Mouse (Mus musculus) limb, embryonic 11.5 days (tissue): ENCODE results near the gene Trp53rkb. TPM values are rescaled to one million over a fixed set of nuclear protein-coding genes. Genes with fewer than 3 reads are reported as not detected.

Experiments used
- ATAC-seq: fragments of 200-750 bp; cut with Nextera tagmentation; 2 replicates; pipeline ENCODE4 v1.8.0; 2017; ENCODE audit warnings: low read depth; ENCODE audit not compliant: insufficient number of reproducible peaks, low FRiP score, low TSS enrichment
- DNase-seq: peaks from one replicate; pipeline ENCODE4 v3.0.0-alpha.2; 2015; ENCODE audit warnings: low spot score
- H3K27ac ChIP-seq: fragments of 300-500 bp; sonication (generic); replicated peaks from 2 replicates; pipeline ENCODE4 v1.5.1; 2014; ENCODE audit warnings: low read depth, mild to moderate bottlenecking, low read length
- H3K27me3 ChIP-seq: fragments of 300-500 bp; sonication (generic); 2 replicates; pipeline ENCODE4 v1.6.1; 2014; ENCODE audit warnings: mild to moderate bottlenecking, low read length, mixed read lengths; ENCODE audit not compliant: control insufficient read depth, insufficient read depth
- H3K36me3 ChIP-seq: fragments of 300-500 bp; sonication (generic); 2 replicates; pipeline ENCODE4 v1.6.1; 2014; ENCODE audit warnings: mild to moderate bottlenecking, low read length, moderate library complexity, mixed read lengths; ENCODE audit not compliant: control insufficient read depth, insufficient read depth
- H3K4me1 ChIP-seq: fragments of 300-500 bp; sonication (generic); 2 replicates; pipeline ENCODE4 v1.6.1; 2014; ENCODE audit warnings: low read length, mixed read lengths; ENCODE audit not compliant: control insufficient read depth, insufficient read depth
- H3K4me2 ChIP-seq: fragments of 300-500 bp; sonication (generic); 2 replicates; pipeline ENCODE4 v1.6.1; 2014; ENCODE audit warnings: low read depth, mild to moderate bottlenecking, moderate library complexity; ENCODE audit not compliant: severe bottlenecking
- H3K4me3 ChIP-seq: fragments of 300-500 bp; sonication (generic); 2 replicates; pipeline ENCODE4 v1.5.1; 2014; ENCODE audit warnings: low read depth, low read length
- H3K9ac ChIP-seq: fragments of 300-500 bp; sonication (generic); 2 replicates; pipeline ENCODE4 v1.6.1; 2014; ENCODE audit warnings: mild to moderate bottlenecking, low read length
- H3K9me3 ChIP-seq: fragments of 300-500 bp; sonication (generic); 2 replicates; pipeline ENCODE4 v1.6.1; 2016; ENCODE audit warnings: low read length; ENCODE audit not compliant: control insufficient read depth
- WGBS: fragments of 180-500 bp; shearing (Covaris S2); extraction: QIAGEN DNeasy Blood & Tissue Kit; methylation state at CpG from one replicate; pipeline ENCODE4 v1.1.7; 2014; 5-methylcytosine and 5-hydroxymethylcytosine counted together
- polyA plus RNA-seq: library from polyadenylated mRNA; unstranded; fragments of >200 nt; fragmentation: Nextera tagmentation; extraction: Ambion mirVana; gene quantifications from 2 replicates; pipeline ENCODE4 v1.2.1, GENCODE M21; 2014

Gene Trp53rkb
- polyA plus RNA-seq, 1 experiment from 2014 or later = 11.1 TPM

GRCm38 (mm10) chr2:166830350-166830749 is 38.0 kb downstream of the Trp53rkb start:
- ATAC-seq = no peak
- WGBS = 80% methylated on average over 5 of the region's 5 CpGs
- Histone ChIP-seq H3K4me3 (no peak overlapping the region), H3K4me2 (no peak overlapping the region), H3K27ac (no peak overlapping the region), H3K9ac (no peak overlapping the region), H3K4me1 (no peaks in the 10 kb centered on the region), H3K27me3 (no peaks in the 10 kb centered on the region), H3K9me3 (no peaks in the 10 kb centered on the region), H3K36me3 (no peaks in the 10 kb centered on the region; the same call in 1 of the 2 replicates)
- DNase-seq = no peak

- peaks cover 2% of the 10 kb centered on the region; the same call in 1 of the 2 replicates for H3K36me3 ChIP-seq
- ATAC-seq (no peak), DNase-seq (no peak)
- H3K4me3 ChIP-seq = no peak overlapping the region
- H3K9ac ChIP-seq = no peak overlapping the region
- no peaks in the 10 kb centered on the region for H3K9me3 ChIP-seq
- no peaks in the 10 kb centered on the region for H3K4me1 ChIP-seq
- H3K4me2 ChIP-seq = no peak overlapping the region
- no peak overlapping the region for H3K27ac ChIP-seq
- H3K27me3 ChIP-seq = no peaks in the 10 kb centered on the region
- 85% methylated on average over 2 of the region's 2 CpGs for WGBS
Observed at GRCm38 (mm10) chr2:166834091-166834490, 41.8 kb downstream of the Trp53rkb start.

GRCm38 (mm10) chr2:166834796-166835195 is 42.5 kb downstream of the Trp53rkb start:
- H3K27ac ChIP-seq = no peak overlapping the region
- WGBS = 88% methylated on average over 4 of the region's 4 CpGs
- H3K4me3 ChIP-seq = no peak overlapping the region
- ATAC-seq (no peak), DNase-seq (no peak)
- no peak overlapping the region for H3K9ac ChIP-seq
- H3K4me2 ChIP-seq = no peak overlapping the region
- H3K4me1 ChIP-seq = no peaks in the 10 kb centered on the region
- peaks cover 2% of the 10 kb centered on the region; the same call in 1 of the 2 replicates for H3K36me3 ChIP-seq
- H3K27me3 ChIP-seq = no peaks in the 10 kb centered on the region
- no peaks in the 10 kb centered on the region for H3K9me3 ChIP-seq

DNA sequence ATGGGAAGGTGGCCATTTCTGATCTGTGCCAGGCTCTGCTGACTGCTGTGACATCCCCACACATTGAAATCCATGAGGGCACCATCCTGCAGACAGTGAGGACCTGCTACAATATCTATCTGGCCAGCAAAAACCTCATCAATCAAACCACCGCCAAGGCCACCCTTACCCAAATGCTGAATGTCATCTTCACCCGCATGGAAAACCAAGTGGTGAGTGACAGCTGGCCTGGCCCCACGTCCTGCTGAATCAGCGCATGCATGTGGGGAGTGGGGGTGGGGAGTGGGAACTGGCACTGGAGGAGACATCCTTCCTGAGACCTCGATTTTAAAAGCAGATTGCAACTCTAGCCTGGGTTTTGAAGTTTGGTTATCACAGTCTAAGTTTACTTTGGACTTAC is 43.2 kb downstream of the Trp53rkb start:
- Histone ChIP-seq H3K36me3 (peaks cover 2% of the 10 kb centered on the region; the same call in 1 of the 2 replicates), H3K4me1 (no peaks in the 10 kb centered on the region), H3K27me3 (no peaks in the 10 kb centered on the region), H3K9ac (no peak overlapping the region), H3K4me2 (no peak overlapping the region), H3K9me3 (no peaks in the 10 kb centered on the region), H3K4me3 (no peak overlapping the region), H3K27ac (no peak overlapping the region)
- no peak for ATAC-seq
- WGBS = 86% methylated on average over 5 of the region's 5 CpGs
- no peak for DNase-seq

DNA sequence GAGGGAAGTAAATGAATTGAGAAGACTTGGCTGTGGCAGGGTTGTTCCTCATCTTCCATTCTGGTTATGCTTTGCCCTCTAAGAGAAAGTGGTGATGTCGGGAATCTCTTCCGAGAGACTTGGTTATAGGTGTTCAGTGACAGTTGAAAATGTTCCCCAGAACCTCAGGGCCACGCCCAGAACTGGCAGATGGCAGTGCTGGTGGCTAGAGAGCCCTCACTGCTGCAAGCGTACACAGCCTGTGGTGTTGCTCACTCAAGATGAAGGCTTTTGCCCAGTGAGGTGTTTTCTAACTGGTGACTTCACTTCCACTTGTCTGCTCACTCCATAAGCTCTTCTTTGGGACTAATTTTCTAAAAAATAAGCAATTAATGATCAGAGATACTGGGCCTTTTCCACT is 49.5 kb downstream of the Trp53rkb start:
- Histone ChIP-seq H3K27me3 (no peaks in the 10 kb centered on the region), H3K9ac (no peak overlapping the region), H3K36me3 (no peaks in the 10 kb centered on the region), H3K4me3 (no peak overlapping the region), H3K4me2 (no peak overlapping the region), H3K9me3 (no peaks in the 10 kb centered on the region), H3K27ac (no peak overlapping the region), H3K4me1 (no peaks in the 10 kb centered on the region)
- WGBS = 82% methylated on average over 4 of the region's 4 CpGs
- ATAC-seq (no peak), DNase-seq (no peak)

Other genes starting within 250 kb of the Trp53rkb start
- 16.0 and 19.5 TPM in 2 replicates for gene Prex1, start 78.7 kb upstream of the Trp53rkb start, polyA plus RNA-seq
- 4.8 and 5.7 TPM in 2 replicates for gene Arfgef2, start 13.1 kb downstream of the Trp53rkb start, polyA plus RNA-seq
- 224 and 226 TPM in 2 replicates for gene Cse1l, start 113.5 kb downstream of the Trp53rkb start, polyA plus RNA-seq
- 100 and 108 TPM in 2 replicates for gene Stau1, start 203.8 kb downstream of the Trp53rkb start, polyA plus RNA-seq
- 49.3 and 54.0 TPM in 2 replicates for gene Ddx27, start 222.7 kb downstream of the Trp53rkb start, polyA plus RNA-seq